Comparison of ENCODE assay signal across 8 mouse cellular contexts in genomic region chr1:180777289-180777659, GRCm38 (mm10). TPM values are rescaled to one million over a fixed set of nuclear protein-coding genes. Genes with fewer than 3 reads are reported as not detected.
DNase-seq lines count a peak whose midpoint lies in the region; ATAC-seq and TF ChIP-seq lines count a peak whose summit lies in the region.

No protein-coding gene starts in this region.

- peak overlapping the region; percentile 94 for H3K27ac ChIP-seq in heart, embryonic 11.5 days (ENCODE audit: low read depth, low read length)
- peak overlapping the region; percentile 51 for H3K27ac ChIP-seq in ES-Bruce4 (ENCODE audit: insufficient read depth, low read length)

- ATAC-seq in heart, embryonic 11.5 days (replicated peaks; ENCODE audit: insufficient number of reproducible peaks, low FRiP score, low TSS enrichment) = no peak; the same call in 1 of the 2 replicates
- peak; percentile 21 to 34; a peak in 3 of 4 replicates for ATAC-seq in hematopoietic stem cell, adult 5-6 weeks (replicated peaks in 1 of 2; ENCODE audit: insufficient read depth in 1 of 2, low FRiP score in 2 of 2, low TSS enrichment in 1 of 2, low read depth in 1 of 2, poor library complexity in 2 of 2, severe bottlenecking in 2 of 2)
- ATAC-seq in megakaryocyte, adult 5-6 weeks (ENCODE audit: poor library complexity, severe bottlenecking) = peak; percentile 13

- H3K4me2 ChIP-seq in heart, embryonic 11.5 days = peak overlapping the region; percentile 89

- intact Hi-C loops in heart, postnatal 10 days (cut with DNase I) = no loop called here

- no peaks in the 10 kb centered on the region for H3K27me3 ChIP-seq in heart, embryonic 11.5 days (ENCODE audit: control insufficient read depth, insufficient read depth, low read length)
- H3K27me3 ChIP-seq in ES-Bruce4 (ENCODE audit: control insufficient read depth, insufficient read depth, low read length, poor library complexity, severe bottlenecking) = no peaks in the 10 kb centered on the region

- no peak for DNase-seq in heart, postnatal 10 days
- DNase-seq in thymus, postnatal 4 days = no peak
- DNase-seq in T-cell, adult 2 months (ENCODE audit: low spot score) = no peak
- no peak for DNase-seq in layer of hippocampus, adult 8-10 months (ENCODE audit: low spot score in 2 of 2)

- peaks cover 4% of the 10 kb centered on the region; the same call in 1 of the 2 replicates for H3K9me3 ChIP-seq in heart, embryonic 11.5 days (replicated peaks; ENCODE audit: control insufficient read depth, low read length)
- H3K9me3 ChIP-seq in ES-Bruce4 (replicated peaks; ENCODE audit: control insufficient read depth, insufficient read depth, low read length, poor library complexity, severe bottlenecking) = no peaks in the 10 kb centered on the region; the same call in 1 of the 2 replicates

- TF ChIP-seq EP300 in ES-Bruce4 (IDR thresholded peaks at IDR 0.05; ENCODE audit: insufficient read depth, low read depth, low read length) = no peak

- peak overlapping the region; percentile 87 for H3K9ac ChIP-seq in heart, embryonic 11.5 days (ENCODE audit: low read depth, low read length)
- peak overlapping the region; percentile 76 for H3K9ac ChIP-seq in ES-Bruce4 (ENCODE audit: low read depth, poor library complexity, severe bottlenecking)

- TF ChIP-seq CTCF in ES-Bruce4 (IDR thresholded peaks at IDR 0.05; ENCODE audit: low read depth, low read length) = no peak

- TF ChIP-seq POLR2A in ES-Bruce4 (IDR thresholded peaks at IDR 0.05; ENCODE audit: insufficient read depth, low read length) = no peak

- WGBS in heart, embryonic 11.5 days (ENCODE audit: insufficient replicate concordance) = 13% methylated on average over 10 of the region's 10 CpGs

- H3K4me1 ChIP-seq in heart, embryonic 11.5 days (ENCODE audit: control insufficient read depth, insufficient read depth, low read length) = peaks cover 17% of the 10 kb centered on the region
- H3K4me1 ChIP-seq in ES-Bruce4 (ENCODE audit: control insufficient read depth, insufficient read depth, low read length) = no peaks in the 10 kb centered on the region

- H3K36me3 ChIP-seq in heart, embryonic 11.5 days (ENCODE audit: control insufficient read depth, insufficient read depth, low read length) = no peaks in the 10 kb centered on the region
- no peaks in the 10 kb centered on the region for H3K36me3 ChIP-seq in ES-Bruce4 (ENCODE audit: control insufficient read depth, insufficient read depth, low read length, poor library complexity, severe bottlenecking)

- H3K4me3 ChIP-seq in heart, embryonic 11.5 days (ENCODE audit: low read depth, low read length) = peak overlapping the region; percentile 70
- peak overlapping the region; percentile 88 for H3K4me3 ChIP-seq in ES-Bruce4 (ENCODE audit: low read depth, low read length)

RNA-seq across cellular contexts. Expression of gene H3f3a, which starts 36.5 kb away (rescaled TPM):
- polyA plus RNA-seq in heart, embryonic 11.5 days (2014; fragmentation: Nextera tagmentation; extraction: Ambion mirVana) = 1,894 and 1,931 TPM in 2 replicates
- total RNA-seq in heart, postnatal 10 days (2021) = 100 to 1,000 TPM; 868 to 930 TPM
- polyA plus RNA-seq in ES-Bruce4 (2011; ENCODE audit: insufficient read depth, insufficient read length, low read depth, missing spikeins) = 679 and 698 TPM in 2 replicates
- total RNA-seq in hematopoietic stem cell, adult 5-6 weeks (2017) = 1,757 and 2,309 TPM in 2 replicates
- 3,482 and 3,921 TPM in 2 replicates for total RNA-seq in megakaryocyte, adult 5-6 weeks (2015)
- total RNA-seq in megakaryocyte, adult 5-6 weeks (2017) = 2,689 and 3,338 TPM in 2 replicates
- total RNA-seq in layer of hippocampus, adult 8-10 months (2022) = 100 to 1,000 TPM; 296 to 316 (median 303) TPM

RNA-seq across cellular contexts. Expression of gene Acbd3, which starts 51.4 kb away (rescaled TPM):
- 23.0 and 23.7 TPM in 2 replicates for polyA plus RNA-seq in heart, embryonic 11.5 days (2014; fragmentation: Nextera tagmentation; extraction: Ambion mirVana)
- total RNA-seq in heart, postnatal 10 days (2021) = 10 to 100 TPM; 29.9 to 31.5 TPM
- polyA plus RNA-seq in ES-Bruce4 (2011; ENCODE audit: insufficient read depth, insufficient read length, low read depth, missing spikeins) = 44.8 and 47.7 TPM in 2 replicates
- total RNA-seq in hematopoietic stem cell, adult 5-6 weeks (2017) = 51.2 and 60.1 TPM in 2 replicates
- 25.2 and 27.1 TPM in 2 replicates for total RNA-seq in megakaryocyte, adult 5-6 weeks (2015)
- total RNA-seq in megakaryocyte, adult 5-6 weeks (2017) = 49.8 and 52.4 TPM in 2 replicates
- 10 to 100 TPM; 32.5 to 36.3 (median 34.8) TPM for total RNA-seq in layer of hippocampus, adult 8-10 months (2022)
